Mouse (Mus musculus): ENCODE data around the gene B3gnt4. TPM values are rescaled to one million over a fixed set of nuclear protein-coding genes. Genes with fewer than 3 reads are reported as not detected.

Gene B3gnt4
- total and polyA plus RNA-seq, 2 experiments from 2014 or later: 1.7 to 2.5 TPM

DNA sequence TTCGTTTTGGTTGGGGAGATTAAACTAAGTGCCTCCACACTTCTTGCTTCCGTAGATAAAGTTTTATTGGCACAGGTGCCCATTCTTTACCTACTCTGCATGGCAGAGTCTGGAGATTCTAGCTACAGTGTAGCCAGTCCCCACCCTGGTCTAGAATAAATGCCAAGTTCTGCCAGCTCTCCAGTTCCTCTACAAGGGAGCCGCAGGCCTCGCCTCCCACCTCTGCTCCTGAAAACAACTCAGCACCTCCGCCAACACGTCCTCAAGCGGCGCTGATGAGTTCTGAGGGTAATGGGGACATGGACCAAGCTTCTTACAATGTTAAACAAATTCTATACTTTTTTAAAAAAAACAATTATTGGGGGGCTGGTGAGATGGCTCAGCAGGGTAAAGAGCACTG lies 49.3 kb downstream of the B3gnt4 start:
- H3K36me3 ChIP-seq (ENCODE audit: insufficient read depth): peaks cover 80% of the 10 kb centered on the region
- no peaks in the 10 kb centered on the region for H3K4me1 ChIP-seq (ENCODE audit: insufficient read depth)
- no peaks in the 10 kb centered on the region for H3K27me3 ChIP-seq (ENCODE audit: insufficient read depth, low read length)
- TF ChIP-seq CTCF (IDR thresholded peaks at IDR 0.05; ENCODE audit: low read depth): no peak
- DNase-seq: no peak
- H3K27ac ChIP-seq (ENCODE audit: low read depth, low read length): no peak overlapping the region
- no peak for ATAC-seq
- H3K9me3 ChIP-seq (ENCODE audit: low read length): no peaks in the 10 kb centered on the region
- no peak overlapping the region for H3K9ac ChIP-seq
- H3K4me3 ChIP-seq (ENCODE audit: low read depth, low read length): no peak overlapping the region
- H3K4me2 ChIP-seq (ENCODE audit: low read depth): no peak overlapping the region
- WGBS: 94% methylated on average over 8 of the region's 8 CpGs

DNA sequence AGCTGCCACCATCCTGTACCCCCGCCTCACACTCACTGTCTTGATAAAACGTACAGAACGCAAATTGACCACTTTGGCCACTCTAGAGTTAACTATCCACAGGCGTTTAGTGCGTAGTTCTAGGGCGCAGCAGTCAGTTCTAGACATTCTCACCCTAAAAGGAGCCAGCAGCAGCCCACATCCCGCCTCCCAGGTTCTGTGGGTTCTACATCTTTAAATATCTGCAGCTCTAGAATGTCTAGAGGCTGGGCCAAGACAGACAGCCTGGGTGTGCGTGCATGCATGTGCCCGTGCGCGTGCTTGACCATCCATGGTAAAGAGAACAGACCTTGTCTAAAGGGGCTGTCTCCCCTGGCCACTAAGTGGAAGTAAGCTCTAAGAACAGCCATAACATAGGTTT lies 50.9 kb downstream of the B3gnt4 start:
- peaks cover 89% of the 10 kb centered on the region for H3K36me3 ChIP-seq (ENCODE audit: insufficient read depth)

More for the DNA sequence above, 50.9 kb downstream of the B3gnt4 start:
- H3K9me3 ChIP-seq (ENCODE audit: low read length): no peaks in the 10 kb centered on the region
- WGBS: 94% methylated on average over 11 of the region's 11 CpGs
- no peaks in the 10 kb centered on the region for H3K4me1 ChIP-seq (ENCODE audit: insufficient read depth)
- H3K4me2 ChIP-seq (ENCODE audit: low read depth): no peak overlapping the region
- no peak overlapping the region for H3K27ac ChIP-seq (ENCODE audit: low read depth, low read length)
- no peak for TF ChIP-seq CTCF (IDR thresholded peaks at IDR 0.05; ENCODE audit: low read depth)
- ATAC-seq (no peak), DNase-seq (no peak)
- no peak overlapping the region for H3K4me3 ChIP-seq (ENCODE audit: low read depth, low read length)
- H3K9ac ChIP-seq: no peak overlapping the region
- no peaks in the 10 kb centered on the region for H3K27me3 ChIP-seq (ENCODE audit: insufficient read depth, low read length)

Small RNA genes lying within 50 kb of the gene (microRNA-seq; reads per million reads assigned to microRNA genes)
- 0.98 to 1.5 reads per million in 2 experiments for gene Mir7647

Other genes with a start within 250 kb of the B3gnt4 start
- gene Bcl7a, start 166.6 kb upstream of the B3gnt4 start, total RNA-seq (2014; rRNA removed): 47.9 and 56.0 TPM in 2 replicates
- gene Bcl7a, start 166.6 kb upstream of the B3gnt4 start, polyA plus RNA-seq (2015; fragmentation: Nextera tagmentation; extraction: Ambion mirVana): 37.2 and 38.3 TPM in 2 replicates
- gene Mlxip, start 115.7 kb upstream of the B3gnt4 start, total RNA-seq (2014; rRNA removed): 14.2 and 17.4 TPM in 2 replicates
- 8.4 and 13.3 TPM in 2 replicates for gene Mlxip, start 115.7 kb upstream of the B3gnt4 start, polyA plus RNA-seq (2015; fragmentation: Nextera tagmentation; extraction: Ambion mirVana)
- 0.69 and 1.5 TPM in 2 replicates for gene Lrrc43, start 21.2 kb upstream of the B3gnt4 start, total RNA-seq (2014; rRNA removed)
- gene Lrrc43, start 21.2 kb upstream of the B3gnt4 start, polyA plus RNA-seq (2015; fragmentation: Nextera tagmentation; extraction: Ambion mirVana): 0.62 and 1.3 TPM in 2 replicates
- gene Il31, start 21.0 kb upstream of the B3gnt4 start, total RNA-seq (2014; rRNA removed): not detected in 2 replicates
- not detected in 2 replicates for gene Il31, start 21.0 kb upstream of the B3gnt4 start, polyA plus RNA-seq (2015; fragmentation: Nextera tagmentation; extraction: Ambion mirVana)
- 71.6 and 73.2 TPM in 2 replicates for gene Diablo, start 13.7 kb downstream of the B3gnt4 start, total RNA-seq (2014; rRNA removed)
- gene Diablo, start 13.7 kb downstream of the B3gnt4 start, polyA plus RNA-seq (2015; fragmentation: Nextera tagmentation; extraction: Ambion mirVana): 94.3 and 97.6 TPM in 2 replicates
- gene Gm49027, start 15.0 kb downstream of the B3gnt4 start, total RNA-seq (2014; rRNA removed): 0.69 and 3.7 TPM in 2 replicates
- 4.1 and 4.4 TPM in 2 replicates for gene Gm49027, start 15.0 kb downstream of the B3gnt4 start, polyA plus RNA-seq (2015; fragmentation: Nextera tagmentation; extraction: Ambion mirVana)
- 53.6 and 63.1 TPM in 2 replicates for gene Vps33a, start 62.6 kb downstream of the B3gnt4 start, total RNA-seq (2014; rRNA removed)
- 34.2 and 43.2 TPM in 2 replicates for gene Vps33a, start 62.6 kb downstream of the B3gnt4 start, polyA plus RNA-seq (2015; fragmentation: Nextera tagmentation; extraction: Ambion mirVana)
- gene Clip1, start 174.2 kb downstream of the B3gnt4 start, total RNA-seq (2014; rRNA removed): 89.8 and 102 TPM in 2 replicates
- 52.2 and 73.1 TPM in 2 replicates for gene Clip1, start 174.2 kb downstream of the B3gnt4 start, polyA plus RNA-seq (2015; fragmentation: Nextera tagmentation; extraction: Ambion mirVana)
- 25.8 and 32.1 TPM in 2 replicates for gene Zcchc8, start 210.6 kb downstream of the B3gnt4 start, total RNA-seq (2014; rRNA removed)
- gene Zcchc8, start 210.6 kb downstream of the B3gnt4 start, polyA plus RNA-seq (2015; fragmentation: Nextera tagmentation; extraction: Ambion mirVana): 39.8 and 54.1 TPM in 2 replicates
- 97.4 and 118 TPM in 2 replicates for gene Rsrc2, start 239.0 kb downstream of the B3gnt4 start, total RNA-seq (2014; rRNA removed)
- 122 and 126 TPM in 2 replicates for gene Rsrc2, start 239.0 kb downstream of the B3gnt4 start, polyA plus RNA-seq (2015; fragmentation: Nextera tagmentation; extraction: Ambion mirVana)
- gene Kntc1, start 239.3 kb downstream of the B3gnt4 start, total RNA-seq (2014; rRNA removed): 2.9 and 12.1 TPM in 2 replicates
- gene Kntc1, start 239.3 kb downstream of the B3gnt4 start, polyA plus RNA-seq (2015; fragmentation: Nextera tagmentation; extraction: Ambion mirVana): 1.7 and 3.3 TPM in 2 replicates